Mouse (Mus musculus) heart, postnatal 25 days (tissue): Measurements from ENCODE around the gene Cend1. TPM values are rescaled to one million over a fixed set of nuclear protein-coding genes. Genes with fewer than 3 reads are reported as not detected.

Experiments
- DNase-seq: peaks from one replicate; pipeline ENCODE4 v3.0.0; 2022; ENCODE audit warnings: low spot score
- intact Hi-C: fragments of 180-260 bp; cut with DNase I; formaldehyde crosslinking; loops from one replicate; pipeline ENCODE4 v1.15.1; 2025
- total RNA-seq, 2 experiments: library from RNA; stranded (reverse); gene quantifications; 2 replicates each; pipeline ENCODE4 v1.2.3; 2021

Gene Cend1
- total RNA-seq, 2 experiments from 2014 or later: 0.75 to 0.84 TPM

GRCm38 (mm10) chr7:141432741-141433516 lies 3.6 kb upstream of the Cend1 start:
- intact Hi-C loops: no loop called here
- no peak for DNase-seq

GRCm38 (mm10) chr7:141432186-141432611 lies 2.9 kb upstream of the Cend1 start:
- intact Hi-C loops: no loop called here
- DNase-seq: no peak

GRCm38 (mm10) chr7:141431434-141432185 lies 2.3 kb upstream of the Cend1 start:
- intact Hi-C loops: no loop called here
- DNase-seq: no peak

- DNase-seq: no peak
- intact Hi-C loops: no loop called here
Measured at GRCm38 (mm10) chr7:141430585-141431240, 1.4 kb upstream of the Cend1 start.

GRCm38 (mm10) chr7:141429840-141430584 lies 721 bp upstream of the Cend1 start:
- DNase-seq: no peak
- intact Hi-C loops: no loop called here

- intact Hi-C loops: no loop called here
Measured at GRCm38 (mm10) chr7:141428701-141429100, 590 bp downstream of the Cend1 start.

GRCm38 (mm10) chr7:141426948-141427730 lies 2.2 kb downstream of the Cend1 start:
- intact Hi-C loops: no loop called here
- no peak for DNase-seq

More at GRCm38 (mm10) chr7:141428701-141429100, 590 bp downstream of the Cend1 start:
- no peak for DNase-seq

GRCm38 (mm10) chr7:141423811-141424210 lies 5.5 kb downstream of the Cend1 start:
- intact Hi-C loops: no loop called here
- no peak for DNase-seq

GRCm38 (mm10) chr7:141420030-141420702 lies 9.1 kb downstream of the Cend1 start:
- intact Hi-C loops: no loop called here
- no peak for DNase-seq

- intact Hi-C loops: no loop called here
- DNase-seq: no peak
Measured at GRCm38 (mm10) chr7:141418970-141419369, 10.3 kb downstream of the Cend1 start.

- no peak for DNase-seq
- intact Hi-C loops: no loop called here
Measured at GRCm38 (mm10) chr7:141417731-141418681, 11.3 kb downstream of the Cend1 start.

GRCm38 (mm10) chr7:141416144-141416841 lies 13.0 kb downstream of the Cend1 start:
- no peak for DNase-seq
- intact Hi-C loops: no loop called here

GRCm38 (mm10) chr7:141413809-141414584 lies 15.3 kb downstream of the Cend1 start, which contains the start of gene Gatd1:
TSS of gene Gatd1 (minus strand) at chr7:141414136.
- intact Hi-C loops: loop anchor here (5.0 kb wide), 1 partner anchor 43 kb away; the partner anchor contains the start of gene Pnpla2
- peak; percentile 95 for DNase-seq

GRCm38 (mm10) chr7:141413331-141413730 lies 16.0 kb downstream of the Cend1 start:
- no peak for DNase-seq
- intact Hi-C loops: loop anchor here (5.0 kb wide), 1 partner anchor 44 kb away; the partner anchor contains the start of gene Pnpla2

GRCm38 (mm10) chr7:141411667-141412066 lies 17.6 kb downstream of the Cend1 start:
- DNase-seq: no peak
- intact Hi-C loops: loop anchor here (5.0 kb wide), 1 partner anchor 46 kb away; the partner anchor contains the start of gene Pnpla2

GRCm38 (mm10) chr7:141410631-141411030 lies 18.7 kb downstream of the Cend1 start:
- intact Hi-C loops: loop anchor here (5.0 kb wide), 1 partner anchor 47 kb away; the partner anchor contains the start of gene Pnpla2
- no peak for DNase-seq
